Mouse (Mus musculus) liver, embryonic 14.5 days (tissue): ENCODE results near the gene Slc9a3. TPM values are rescaled to one million over a fixed set of nuclear protein-coding genes. Genes with fewer than 3 reads are reported as not detected.

Experiments used
- ATAC-seq: fragments of 200-750 bp; cut with Nextera tagmentation; 2 replicates; pipeline ENCODE4 v1.8.0; 2017; ENCODE audit warnings: moderate number of reproducible peaks, mild to moderate bottlenecking, moderate library complexity; ENCODE audit not compliant: insufficient read depth
- DNase-seq, 3 experiments: peaks; one replicate each; pipeline ENCODE4 v3.0.0-alpha.2; 2012 to 2013; ENCODE audit warnings: low read depth in 3 of 3, low spot score in 3 of 3
- H3K27ac ChIP-seq: fragments of 300-500 bp; sonication (generic); 2 replicates; pipeline ENCODE4 v1.5.1; 2014; ENCODE audit warnings: moderate library complexity, mild to moderate bottlenecking, control low read depth, inconsistent platforms
- H3K27me3 ChIP-seq: fragments of 300-500 bp; sonication (generic); 2 replicates; pipeline ENCODE4 v1.6.1; 2014; ENCODE audit warnings: mild to moderate bottlenecking, low read length, moderate library complexity; ENCODE audit not compliant: control insufficient read depth, insufficient read depth
- H3K36me3 ChIP-seq: fragments of 300-500 bp; sonication (generic); replicated peaks from 2 replicates; pipeline ENCODE4 v1.6.1; 2014; ENCODE audit warnings: low read depth; ENCODE audit not compliant: control insufficient read depth, insufficient read depth
- H3K4me1 ChIP-seq, 2 experiments: fragments of 200-500 bp in 1 of 2; fragments of 300-500 bp in 1 of 2; sonication (generic) in 1 of 2; replicated peaks; 2 replicates each; pipeline ENCODE4 v1.6.1; 2012 to 2014; ENCODE audit warnings: antibody characterized with exemption in 1 of 2, inconsistent platforms in 1 of 2, low read length in 1 of 2; ENCODE audit not compliant: control insufficient read depth in 2 of 2, insufficient read depth in 2 of 2
- H3K4me2 ChIP-seq: fragments of 300-500 bp; sonication (generic); 2 replicates; pipeline ENCODE4 v1.6.1; 2014; ENCODE audit warnings: low read depth, mild to moderate bottlenecking, control low read depth, moderate library complexity
- H3K4me3 ChIP-seq, 2 experiments: fragments of 200-500 bp in 1 of 2; fragments of 300-500 bp in 1 of 2; sonication (generic) in 1 of 2; 2 replicates each; pipeline ENCODE4 v1.5.1; 2012 to 2014; ENCODE audit warnings: low read depth in 2 of 2, low read length in 2 of 2, mild to moderate bottlenecking in 2 of 2, control low read depth in 1 of 2, inconsistent platforms in 1 of 2, moderate library complexity in 1 of 2; ENCODE audit not compliant: insufficient read depth in 1 of 2
- H3K9ac ChIP-seq: fragments of 300-500 bp; sonication (generic); replicated peaks from 2 replicates; pipeline ENCODE4 v1.6.1; 2014; ENCODE audit warnings: mild to moderate bottlenecking, control low read depth, moderate library complexity
- H3K9me3 ChIP-seq: fragments of 300-500 bp; sonication (generic); 2 replicates; pipeline ENCODE4 v1.6.1; 2016; ENCODE audit warnings: low read length, mixed read lengths; ENCODE audit not compliant: control insufficient read depth
- CTCF ChIP-seq: IDR thresholded peaks from 2 replicates; pipeline ENCODE4 v1.5.1; 2016; ENCODE audit warnings: antibody characterized with exemption, low read depth, control low read depth
- EP300 ChIP-seq: IDR thresholded peaks from 2 replicates; pipeline ENCODE4 v1.6.1; 2016; ENCODE audit warnings: antibody characterized with exemption, low read depth
- WGBS: fragments of 180-500 bp; shearing (Covaris S2); extraction: QIAGEN DNeasy Blood & Tissue Kit; methylation state at CpG from one replicate; pipeline ENCODE4 v1.1.7; 2014; ENCODE audit not compliant: insufficient replicate concordance; 5-methylcytosine and 5-hydroxymethylcytosine counted together
- polyA plus RNA-seq, 2 experiments: library from polyadenylated mRNA; depleted of rRNA in 1 of 2; stranded (reverse) in 1 of 2; unstranded in 1 of 2; fragments of >200 nt; fragmentation: Nextera tagmentation in 1 of 2; extraction: Ambion mirVana in 1 of 2; gene quantifications; 2 replicates each; pipeline versions ENCODE4 v1.2.1 to v1.2.3; 2012 to 2014

The Slc9a3 gene
- polyA plus RNA-seq, 2 experiments, result not detected

GRCm38 (mm10) chr13:74107410-74107809 is 13.8 kb upstream of the Slc9a3 start:
- Histone ChIP-seq H3K4me2 (no peak overlapping the region), H3K4me1 (no peaks in the 10 kb centered on the region; a peak in 1 of 4 replicates), H3K27me3 (no peaks in the 10 kb centered on the region), H3K4me3 (no peak overlapping the region), H3K9me3 (no peaks in the 10 kb centered on the region), H3K27ac (no peak overlapping the region), H3K36me3 (no peaks in the 10 kb centered on the region), H3K9ac (no peak overlapping the region)
- 55% methylated on average over 2 of the region's 2 CpGs for WGBS
- TF ChIP-seq EP300 (no peak), CTCF (no peak)
- DNase-seq, result no peak
- ATAC-seq, result no peak

- WGBS, result 73% methylated on average over 4 of the region's 4 CpGs
- no peak overlapping the region for H3K27ac ChIP-seq
- H3K27me3 ChIP-seq, result no peaks in the 10 kb centered on the region; the same call in 1 of the 2 replicates
- no peak for DNase-seq
- H3K4me1 ChIP-seq, result no peaks in the 10 kb centered on the region; a peak in 1 of 4 replicates
- no peak overlapping the region for H3K9ac ChIP-seq
- H3K36me3 ChIP-seq, result no peaks in the 10 kb centered on the region
- no peaks in the 10 kb centered on the region for H3K9me3 ChIP-seq
- no peak overlapping the region for H3K4me3 ChIP-seq
- no peak overlapping the region for H3K4me2 ChIP-seq
- TF ChIP-seq EP300 (no peak), CTCF (no peak)
- ATAC-seq, result no peak
Measured at GRCm38 (mm10) chr13:74112593-74112992, 8.7 kb upstream of the Slc9a3 start.

GRCm38 (mm10) chr13:74113626-74114191 is 7.5 kb upstream of the Slc9a3 start:
- no peak for DNase-seq
- Histone ChIP-seq H3K4me3 (no peak overlapping the region), H3K9ac (no peak overlapping the region), H3K27ac (no peak overlapping the region), H3K4me1 (no peaks in the 10 kb centered on the region; a peak in 1 of 4 replicates), H3K9me3 (no peaks in the 10 kb centered on the region), H3K36me3 (no peaks in the 10 kb centered on the region), H3K27me3 (no peaks in the 10 kb centered on the region; the same call in none of the 2 replicates), H3K4me2 (no peak overlapping the region)
- no peak for ATAC-seq
- WGBS, result 50% methylated on average over 6 of the region's 6 CpGs
- no peak for TF ChIP-seq EP300
- no peak for TF ChIP-seq CTCF

GRCm38 (mm10) chr13:74121795-74122330 is 606 bp downstream of the Slc9a3 start:
- DNase-seq (no peak), ATAC-seq (no peak)
- Histone ChIP-seq H3K4me1 (no peaks in the 10 kb centered on the region), H3K27ac (no peak overlapping the region), H3K4me2 (no peak overlapping the region), H3K4me3 (no peak overlapping the region), H3K27me3 (peaks cover 28% of the 10 kb centered on the region), H3K36me3 (no peaks in the 10 kb centered on the region), H3K9me3 (no peaks in the 10 kb centered on the region), H3K9ac (no peak overlapping the region)
- no peak for TF ChIP-seq CTCF
- no peak for TF ChIP-seq EP300
- WGBS, result 31% methylated on average over 14 of the region's 14 CpGs

GRCm38 (mm10) chr13:74122632-74123031 is 1.4 kb downstream of the Slc9a3 start:
- DNase-seq (no peak), ATAC-seq (no peak)
- Histone ChIP-seq H3K4me2 (no peak overlapping the region), H3K4me1 (no peaks in the 10 kb centered on the region), H3K27ac (no peak overlapping the region), H3K9ac (no peak overlapping the region), H3K27me3 (peaks cover 28% of the 10 kb centered on the region), H3K4me3 (no peak overlapping the region), H3K36me3 (no peaks in the 10 kb centered on the region), H3K9me3 (no peaks in the 10 kb centered on the region)
- no peak for TF ChIP-seq CTCF
- no peak for TF ChIP-seq EP300
- WGBS, result 58% methylated on average over 3 of the region's 3 CpGs
